Mouse (Mus musculus) heart, adult 8-10 months (tissue): Measurements from ENCODE around the gene Amelx. TPM values are rescaled to one million over a fixed set of nuclear protein-coding genes. Genes with fewer than 3 reads are reported as not detected.

Experiments used
- DNase-seq: peaks from one replicate; pipeline ENCODE4 v3.0.0; 2022; ENCODE audit warnings: low spot score
- total RNA-seq, 4 experiments: library from RNA; stranded (reverse); gene quantifications; 2 replicates each; pipeline ENCODE4 v1.2.4; 2022

Gene Amelx
- total RNA-seq = not detected

DNA sequence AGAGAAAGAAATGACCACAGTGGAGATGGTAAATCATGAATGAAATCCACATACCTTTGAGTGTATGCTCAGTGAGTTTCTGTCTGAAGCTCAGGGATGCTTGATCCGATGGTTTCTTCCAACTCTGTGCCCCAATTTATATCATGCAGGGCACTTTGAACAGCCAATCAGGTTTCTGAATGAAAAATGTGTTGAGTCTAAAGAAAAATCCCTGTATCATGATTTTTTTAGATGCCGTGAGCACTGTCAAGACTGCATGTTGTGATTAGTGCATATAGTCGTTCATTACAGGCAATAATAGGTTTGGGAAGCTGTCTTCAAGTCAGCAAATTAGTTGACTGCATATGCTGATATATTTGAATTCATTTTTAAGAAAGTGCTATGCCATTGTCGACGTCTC, at the start of gene Amelx:
Gene Amelx, minus strand, starts transcription at position 101 of the 400 bp plus-strand sequence.
- DNase-seq = no peak

DNA sequence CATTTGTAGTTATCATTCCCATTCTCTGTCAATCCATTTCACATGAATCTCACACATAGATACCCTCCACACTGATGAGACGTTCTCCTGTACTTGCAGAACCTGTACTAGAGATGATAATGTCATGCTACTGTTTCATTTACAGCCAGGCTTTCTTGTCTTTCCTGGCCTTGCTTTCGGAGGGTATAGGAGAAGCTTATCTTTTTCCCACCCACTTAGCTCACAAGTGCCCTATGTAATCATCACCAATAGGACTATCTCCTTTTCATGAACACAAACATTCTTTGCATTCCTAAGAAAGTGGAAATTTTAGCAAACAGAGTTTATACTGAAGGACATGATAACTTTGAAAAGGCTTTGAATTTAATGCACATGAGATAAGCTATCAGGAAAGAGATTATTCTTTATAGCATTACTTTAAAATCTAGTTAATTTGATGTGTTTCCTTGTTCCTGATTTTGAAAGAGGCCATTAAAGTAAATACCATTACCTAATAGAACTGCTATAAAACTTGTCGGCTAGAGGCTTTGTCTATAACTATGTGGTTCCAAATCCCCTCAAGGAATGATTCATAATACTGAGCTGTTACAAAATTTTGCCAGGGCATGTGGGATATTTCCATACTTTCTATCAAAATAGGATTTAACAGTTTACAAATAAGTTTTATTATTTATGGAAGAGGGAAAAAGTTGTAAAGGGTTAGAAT, 35.5 kb upstream of the Amelx start:
- DNase-seq = no peak

DNA sequence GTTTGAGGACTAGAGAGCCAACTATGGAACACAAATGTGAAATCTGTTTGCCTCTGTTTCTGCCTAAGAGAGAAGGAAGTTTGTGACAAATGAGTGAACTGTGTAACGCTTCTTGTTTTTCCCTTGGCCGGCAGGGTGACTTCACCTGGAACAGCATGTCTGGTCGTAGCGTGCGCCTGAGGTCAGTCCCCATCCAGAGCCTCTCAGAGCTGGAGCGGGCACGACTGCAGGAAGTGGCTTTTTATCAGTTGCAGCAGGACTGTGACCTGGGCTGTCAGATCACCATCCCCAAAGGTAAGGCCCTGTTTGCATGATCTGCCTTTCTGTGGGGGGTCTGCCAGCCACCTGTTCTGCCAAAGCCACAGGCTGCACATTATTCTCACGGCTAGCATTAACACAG, 33.1 kb upstream of the Amelx start:
- no peak for DNase-seq

DNA sequence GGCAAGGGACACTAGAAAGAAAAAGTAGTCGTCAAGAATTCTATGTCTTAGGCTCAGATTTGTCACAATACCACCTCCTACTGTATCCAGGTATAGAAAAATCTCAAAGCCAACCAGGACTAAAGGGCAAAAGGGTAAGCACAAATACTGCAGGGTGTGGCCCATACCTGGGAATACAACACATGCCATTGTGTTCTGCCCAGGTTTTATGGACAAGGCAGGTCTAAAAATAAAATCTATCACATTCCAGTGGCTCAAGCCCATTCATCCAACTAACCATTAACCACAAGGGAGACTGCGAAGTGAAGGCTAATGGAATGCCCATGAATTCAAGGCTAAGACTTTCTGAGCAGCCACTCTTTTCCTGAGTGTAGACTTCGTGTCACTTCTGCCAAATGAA, 23.0 kb upstream of the Amelx start:
- DNase-seq = no peak

DNA sequence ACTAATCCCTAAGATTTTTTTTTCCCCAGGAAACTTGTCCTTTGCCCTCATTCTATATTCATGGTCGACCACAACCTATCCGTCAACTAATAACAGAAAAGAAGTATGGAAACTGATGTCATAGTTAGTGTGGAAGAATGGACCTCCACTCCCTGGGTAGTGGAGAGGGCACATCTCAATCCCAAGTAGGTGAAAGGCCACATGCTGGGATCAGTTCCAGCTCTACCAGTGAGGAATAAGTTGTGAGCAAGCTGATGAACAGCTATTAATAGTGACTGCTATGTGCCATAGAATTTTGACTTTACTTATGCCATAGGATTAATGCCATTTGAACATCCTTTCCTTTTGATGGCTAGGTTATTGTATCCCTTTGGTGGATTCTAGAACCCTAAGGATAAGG, 8.4 kb downstream of the Amelx start:
- DNase-seq = peak; percentile 13

DNA sequence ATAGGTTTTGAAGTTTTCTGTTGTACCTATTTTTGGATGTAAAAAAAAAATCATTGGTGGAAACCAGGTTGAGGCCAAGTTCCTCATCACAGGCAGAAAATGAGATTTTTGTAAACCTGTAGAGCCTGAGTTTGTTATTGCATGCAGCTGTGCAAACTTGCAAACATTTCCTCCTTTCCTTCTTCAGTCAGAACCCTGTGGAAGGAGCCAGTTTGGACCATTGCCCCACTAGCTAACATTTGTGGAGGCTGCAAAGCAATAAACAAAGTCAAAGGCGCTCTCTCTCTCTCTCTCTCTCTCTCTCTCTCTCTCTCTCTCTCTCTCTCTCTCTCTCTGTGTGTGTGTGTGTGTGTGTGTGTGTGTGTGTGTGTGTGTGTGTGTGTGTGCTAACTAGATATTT, 13.2 kb downstream of the Amelx start:
- peak; percentile 10 for DNase-seq

DNA sequence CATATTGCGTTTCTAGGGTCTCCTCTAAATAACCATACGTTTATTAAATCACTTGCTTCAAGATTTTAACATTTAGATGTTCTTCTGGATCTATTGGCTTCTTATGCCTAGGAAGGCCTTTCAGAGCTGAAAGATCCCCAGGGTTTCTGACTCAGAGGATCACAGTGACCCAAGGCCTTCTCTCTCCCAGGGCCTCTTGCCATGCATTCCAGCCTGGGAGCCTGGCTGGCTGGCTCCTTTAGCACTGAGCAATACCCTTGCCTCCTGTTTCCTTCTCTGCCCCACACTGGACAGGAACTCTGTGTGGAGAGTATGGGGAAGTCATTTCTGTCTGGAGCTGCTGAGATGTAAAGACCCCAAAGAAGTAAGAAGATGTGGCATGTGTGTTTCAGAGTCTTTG, 16.0 kb downstream of the Amelx start:
- DNase-seq = no peak

DNA sequence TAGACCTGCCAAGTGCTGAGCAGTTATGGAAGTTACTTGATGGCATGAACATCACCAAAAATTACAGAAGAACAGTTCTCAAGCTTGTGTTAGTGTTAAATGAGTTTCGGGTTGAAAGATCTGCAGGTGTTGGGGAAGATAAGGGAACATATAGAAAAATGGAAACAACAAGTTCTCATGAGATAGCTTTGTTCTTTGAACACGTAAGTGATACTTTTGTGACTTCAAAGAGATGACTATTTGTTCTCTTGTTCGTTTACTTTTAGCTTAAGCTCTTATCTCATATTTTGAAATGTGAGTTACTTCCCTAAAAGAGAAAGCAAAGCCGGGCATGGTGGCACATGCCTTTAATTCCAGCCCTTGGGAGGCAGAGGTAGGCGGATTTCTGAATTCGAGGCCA, 28.6 kb downstream of the Amelx start:
- DNase-seq = no peak

DNA sequence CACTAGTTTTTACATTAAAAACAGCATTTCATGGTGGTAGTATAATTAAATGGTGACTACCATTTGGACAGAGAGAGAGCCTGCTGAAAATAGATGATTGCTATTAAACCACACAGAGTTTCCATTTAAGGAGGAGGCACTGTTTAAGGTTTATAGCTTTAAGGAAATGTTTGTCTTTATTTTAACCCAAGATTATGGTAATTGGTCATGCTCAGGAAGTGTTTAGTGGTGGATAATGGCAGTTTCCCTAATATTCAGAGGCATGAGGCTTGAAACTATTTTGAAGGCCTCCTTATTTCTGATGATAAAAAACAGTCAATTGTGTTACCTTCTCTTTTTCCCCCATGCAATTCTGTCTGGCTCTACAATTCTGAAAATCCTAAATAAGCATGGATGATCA, 33.2 kb downstream of the Amelx start:
- no peak for DNase-seq

DNA sequence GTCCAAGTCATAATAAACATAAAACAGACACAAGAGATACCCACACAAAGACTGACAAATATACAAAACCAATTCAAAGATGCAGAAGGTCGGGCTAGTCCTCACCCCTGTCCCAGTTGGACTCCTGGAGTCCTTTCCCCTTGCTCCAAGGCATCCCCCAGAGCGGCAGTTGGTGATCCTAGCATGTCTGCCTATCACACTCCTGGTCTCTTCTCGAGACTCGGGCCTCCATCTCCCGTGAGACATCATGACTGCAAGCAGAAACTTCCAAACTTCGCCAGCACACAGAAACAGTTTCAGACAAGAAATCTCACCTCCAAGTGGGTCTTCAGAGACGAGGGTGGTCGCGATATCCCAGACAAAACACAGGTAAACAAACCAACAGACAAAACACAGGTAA, 46.5 kb downstream of the Amelx start:
- no peak for DNase-seq

DNA sequence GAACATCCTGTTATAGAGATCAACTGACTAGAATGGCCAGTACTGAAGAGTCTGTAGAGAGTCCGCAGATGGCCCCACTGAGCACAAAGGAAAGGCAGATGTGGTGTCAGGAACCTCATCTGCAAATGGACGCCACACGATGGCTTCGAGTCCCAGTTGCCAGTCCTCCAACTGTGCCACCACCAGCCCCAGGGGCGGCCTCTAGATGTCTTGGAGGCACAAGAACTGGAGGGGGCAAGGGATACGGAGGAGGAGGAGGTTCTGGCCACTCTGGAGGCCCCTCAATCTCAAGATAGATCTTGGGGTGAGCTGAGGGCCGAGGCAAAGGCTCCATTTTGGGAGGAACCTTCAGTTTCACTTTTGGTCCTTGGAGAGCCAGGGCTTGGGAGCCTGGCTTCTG, 47.2 kb downstream of the Amelx start:
- no peak for DNase-seq

Other genes with a start within 250 kb of the Amelx start
- gene Hccs, start 133.2 kb upstream of the Amelx start, total RNA-seq = 10 to 100 TPM; 55.1 to 68.5 (median 62.2) TPM